Mouse (Mus musculus) small intestine, adult 2 months (tissue): ENCODE measurements around the gene Cand2. TPM values are rescaled to one million over a fixed set of nuclear protein-coding genes. Genes with fewer than 3 reads are reported as not detected.
A peak's percentile ranks its signal among the peaks of the same experiment; 100 is the strongest.
"Not testable (repeated sequence)": the region's sequence is repeated elsewhere in the genome, so short reads cannot be mapped to it uniquely, and the experiment has no call there.

ENCODE experiments used
- H3K27ac ChIP-seq: fragments of 200-500 bp; 2 replicates; pipeline ENCODE4 v1.5.1; 2012; ENCODE audit warnings: low read depth, low read length, control low read depth, inconsistent platforms; ENCODE audit not compliant: insufficient read depth
- H3K27me3 ChIP-seq: fragments of 200-500 bp; 2 replicates; pipeline ENCODE4 v1.6.1; 2012; ENCODE audit warnings: mild to moderate bottlenecking, moderate library complexity, low read length, inconsistent platforms; ENCODE audit not compliant: control insufficient read depth, insufficient read depth
- H3K36me3 ChIP-seq: fragments of 200-500 bp; 2 replicates; pipeline ENCODE4 v1.6.1; 2012; ENCODE audit warnings: mild to moderate bottlenecking, low read length, control low read depth, inconsistent platforms; ENCODE audit not compliant: control insufficient read depth, insufficient read depth
- H3K4me1 ChIP-seq: fragments of 200-500 bp; 2 replicates; pipeline ENCODE4 v1.6.1; 2012; ENCODE audit warnings: low read length, inconsistent platforms, mixed read lengths; ENCODE audit not compliant: control insufficient read depth, insufficient read depth, insufficient read length
- H3K4me3 ChIP-seq: fragments of 200-500 bp; 2 replicates; pipeline ENCODE4 v1.5.1; 2012; ENCODE audit warnings: low read depth, mild to moderate bottlenecking, control low read depth, inconsistent platforms, low read length, moderate library complexity
- CTCF ChIP-seq: fragments of 200-500 bp; IDR thresholded peaks from 2 replicates; pipeline ENCODE4 v1.5.1; 2012; ENCODE audit warnings: low read depth, mild to moderate bottlenecking, control low read depth, inconsistent platforms, low read length, moderate library complexity, mixed read lengths; ENCODE audit not compliant: insufficient replicate concordance, insufficient read length; ENCODE audit errors: extremely low read depth
- POLR2A ChIP-seq: fragments of 200-500 bp; IDR thresholded peaks from 2 replicates; pipeline ENCODE4 v1.6.1; 2012; ENCODE audit warnings: low read depth, mild to moderate bottlenecking, control low read depth, inconsistent platforms, low read length, moderate library complexity
- WGBS: fragments of 180-500 bp; shearing (Covaris S2); methylation state at CpG from one replicate; pipeline ENCODE4 v1.1.7; 2018; 5-methylcytosine and 5-hydroxymethylcytosine counted together
- polyA plus RNA-seq: library from polyadenylated mRNA; depleted of rRNA; stranded (reverse); fragments of >200 nt; gene quantifications from 2 replicates; pipeline ENCODE4 v1.2.3, GENCODE M21; 2012

Cand2 gene
- polyA plus RNA-seq, 1 experiment: 3.4 TPM

- H3K36me3 ChIP-seq: peaks cover 8% of the 10 kb centered on the region
- H3K4me1 ChIP-seq: peaks cover 8% of the 10 kb centered on the region; the same call in 1 of the 2 replicates
- WGBS: 77% methylated on average over 8 of the region's 8 CpGs
- H3K4me3 ChIP-seq: no peak overlapping the region
- no peak overlapping the region for H3K27ac ChIP-seq
- TF ChIP-seq POLR2A: no peak
- TF ChIP-seq CTCF: no peak
- H3K27me3 ChIP-seq: no peaks in the 10 kb centered on the region
Measured at GRCm38 (mm10) chr6:115811606-115812005, 37.3 kb downstream of the Cand2 start.

GRCm38 (mm10) chr6:115814104-115814503, 39.8 kb downstream of the Cand2 start:
- peak; percentile 62; the same call in 1 of the 2 replicates for TF ChIP-seq CTCF
- no peak for TF ChIP-seq POLR2A
- H3K4me1 ChIP-seq: no peaks in the 10 kb centered on the region
- no peaks in the 10 kb centered on the region for H3K27me3 ChIP-seq
- WGBS: 38% methylated on average over 4 of the region's 4 CpGs
- H3K27ac ChIP-seq: no peak overlapping the region
- H3K4me3 ChIP-seq: no peak overlapping the region
- H3K36me3 ChIP-seq: no peaks in the 10 kb centered on the region

DNA sequence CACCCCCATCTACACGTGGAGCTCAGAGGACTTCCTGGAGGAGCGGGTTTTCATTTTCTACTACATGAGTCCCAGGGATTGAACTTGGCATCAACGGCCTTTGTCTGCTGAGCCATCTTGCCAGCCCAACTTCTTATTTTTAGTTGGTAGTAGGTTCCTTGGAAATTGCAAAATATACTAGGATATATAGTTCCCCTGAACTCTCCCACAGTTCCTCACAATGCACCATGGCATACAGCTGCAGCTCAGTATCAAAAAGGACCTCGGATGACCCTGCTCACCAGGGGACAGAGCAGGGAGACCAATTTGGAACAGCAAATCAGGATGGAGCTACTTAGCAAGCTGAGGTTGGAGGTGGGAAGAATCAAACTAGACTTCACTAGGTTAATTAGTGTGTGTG, 40.7 kb downstream of the Cand2 start:
- WGBS: 82% methylated on average over 4 of the region's 4 CpGs
- Histone ChIP-seq H3K27ac (no peak overlapping the region), H3K4me3 (no peak overlapping the region), H3K4me1 (no peaks in the 10 kb centered on the region), H3K36me3 (no peaks in the 10 kb centered on the region), H3K27me3 (no peaks in the 10 kb centered on the region)
- TF ChIP-seq POLR2A (no peak), CTCF (no peak)

GRCm38 (mm10) chr6:115818129-115818528, 43.8 kb downstream of the Cand2 start:
- TF ChIP-seq CTCF (no peak), POLR2A (no peak)
- 80% methylated on average over 2 of the region's 2 CpGs for WGBS
- Histone ChIP-seq H3K27ac (no peak overlapping the region), H3K27me3 (no peaks in the 10 kb centered on the region), H3K36me3 (no peaks in the 10 kb centered on the region), H3K4me1 (no peaks in the 10 kb centered on the region), H3K4me3 (no peak overlapping the region)

DNA sequence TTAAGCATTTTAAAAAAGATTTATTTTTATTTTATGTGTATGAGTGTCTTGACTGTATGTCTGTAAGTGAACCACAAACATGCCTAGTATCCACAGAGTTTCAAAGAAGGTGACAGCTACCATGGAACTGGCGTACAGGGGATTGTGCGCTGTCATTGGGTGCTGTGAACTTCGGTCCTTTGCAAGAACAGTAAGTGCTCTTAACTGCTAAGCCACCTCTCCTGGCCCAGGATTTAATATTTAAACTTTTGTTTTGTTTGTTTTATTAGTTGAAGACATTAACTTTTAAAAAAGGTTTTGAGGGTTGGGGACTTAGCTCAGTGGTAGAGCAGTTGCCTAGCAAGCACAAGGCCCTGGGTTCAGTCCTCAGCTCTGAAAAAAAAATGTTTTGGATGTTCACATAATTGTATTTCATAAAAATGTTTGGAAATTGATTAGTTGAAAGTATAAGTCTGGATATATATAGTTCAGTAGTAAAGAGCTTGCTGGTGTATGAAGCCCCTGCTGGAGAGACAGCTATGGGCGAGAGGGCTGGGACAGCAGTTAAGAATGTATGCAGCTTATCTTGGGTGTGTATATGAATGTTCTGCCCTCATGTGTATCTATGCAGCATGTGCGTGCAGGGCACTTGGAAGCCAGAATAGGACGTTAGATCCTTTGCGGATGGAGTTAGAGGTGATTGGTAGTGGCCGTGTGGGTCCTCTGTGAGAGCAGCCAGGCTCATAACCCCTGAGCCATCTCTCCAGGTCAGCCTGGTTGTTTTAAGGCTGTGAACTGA, 47.1 kb downstream of the Cand2 start:
- H3K4me3 ChIP-seq: no peak overlapping the region
- 85% methylated on average over 8 of the region's 8 CpGs for WGBS
- no peak overlapping the region for H3K27ac ChIP-seq
- no peaks in the 10 kb centered on the region for H3K36me3 ChIP-seq
- H3K4me1 ChIP-seq: no peaks in the 10 kb centered on the region
- TF ChIP-seq POLR2A (no peak), CTCF (no peak)
- H3K27me3 ChIP-seq: no peaks in the 10 kb centered on the region

GRCm38 (mm10) chr6:115823850-115824464, 49.6 kb downstream of the Cand2 start:
- TF ChIP-seq CTCF: peak; percentile 62; the same call in 1 of the 2 replicates
- H3K27me3 ChIP-seq, H3K36me3 ChIP-seq, H3K4me1 ChIP-seq, H3K27ac ChIP-seq, H3K4me3 ChIP-seq: not testable (repeated sequence)
- 2% methylated on average over 6 of the region's 11 CpGs for WGBS

GRCm38 (mm10) chr6:115830779-115831601, 56.7 kb downstream of the Cand2 start:
- TF ChIP-seq CTCF (no peak), POLR2A (no peak)
- Histone ChIP-seq H3K4me3 (no peak overlapping the region), H3K27ac (no peak overlapping the region), H3K27me3 (no peaks in the 10 kb centered on the region), H3K4me1 (no peaks in the 10 kb centered on the region), H3K36me3 (no peaks in the 10 kb centered on the region)
- WGBS: 81% methylated on average over 6 of the region's 6 CpGs
